Mouse (Mus musculus) liver, embryonic 14 days (tissue): ENCODE measurements around the gene Slc28a2. TPM values are rescaled to one million over a fixed set of nuclear protein-coding genes. Genes with fewer than 3 reads are reported as not detected.

ENCODE experiments used
- polyA plus RNA-seq: library from polyadenylated mRNA; depleted of rRNA; stranded (reverse); fragments of >200 nt; gene quantifications from 2 replicates; pipeline ENCODE4 v1.2.3, GENCODE M21; 2012; rRNA removed

Slc28a2 gene
- 0.27 and 0.61 TPM in 2 replicates for polyA plus RNA-seq

GRCm38 (mm10) chr2:122426200-122426599 lies at the start of gene Slc28a2:
Gene Slc28a2, plus strand, starts transcription at chr2:122426477.

GRCm38 (mm10) chr2:122484641-122485040 lies 58.4 kb downstream of the Slc28a2 start, which contains the start of gene Gm14085:
Gene Gm14085, plus strand, starts transcription at chr2:122484941.

Other genes with a start within 250 kb of the Slc28a2 start
- 0.05 and 0.06 TPM in 2 replicates for gene Patl2, start 240.3 kb upstream of the Slc28a2 start, polyA plus RNA-seq
- not detected in 2 replicates for gene Terb2, start 240.2 kb upstream of the Slc28a2 start, polyA plus RNA-seq
- 64.0 and 75.9 TPM in 2 replicates for gene Sord, start 191.7 kb upstream of the Slc28a2 start, polyA plus RNA-seq
- not detected in 2 replicates for gene Duox2, start 128.0 kb upstream of the Slc28a2 start, polyA plus RNA-seq
- not detected in 2 replicates for gene Duoxa2, start 127.6 kb upstream of the Slc28a2 start, polyA plus RNA-seq
- 0.05 TPM in 1 of 2 replicates, not detected in the other for gene Duoxa1, start 112.7 kb upstream of the Slc28a2 start, polyA plus RNA-seq
- not detected in 2 replicates for gene Duox1, start 110.8 kb upstream of the Slc28a2 start, polyA plus RNA-seq
- gene Shf, start 57.3 kb upstream of the Slc28a2 start, polyA plus RNA-seq = 5.5 and 6.2 TPM in 2 replicates
- not detected in 2 replicates for gene Gm14085, start 58.5 kb downstream of the Slc28a2 start, polyA plus RNA-seq
- 12.4 and 15.7 TPM in 2 replicates for gene Gatm, start 184.8 kb downstream of the Slc28a2 start, polyA plus RNA-seq
- gene AA467197, start 210.5 kb downstream of the Slc28a2 start, polyA plus RNA-seq = 0.16 and 0.31 TPM in 2 replicates